Mouse (Mus musculus) c-Kit-negative CD71-positive TER-119-positive erythroid progenitor cells, embryonic 14.5 days (primary cell): ENCODE results near the gene Lrrc8b.

Experiments
- DNase-seq: peaks from one replicate; pipeline ENCODE4 v3.0.0-alpha.2; 2013; ENCODE audit warnings: low read depth, low spot score

The Lrrc8b gene

DNA sequence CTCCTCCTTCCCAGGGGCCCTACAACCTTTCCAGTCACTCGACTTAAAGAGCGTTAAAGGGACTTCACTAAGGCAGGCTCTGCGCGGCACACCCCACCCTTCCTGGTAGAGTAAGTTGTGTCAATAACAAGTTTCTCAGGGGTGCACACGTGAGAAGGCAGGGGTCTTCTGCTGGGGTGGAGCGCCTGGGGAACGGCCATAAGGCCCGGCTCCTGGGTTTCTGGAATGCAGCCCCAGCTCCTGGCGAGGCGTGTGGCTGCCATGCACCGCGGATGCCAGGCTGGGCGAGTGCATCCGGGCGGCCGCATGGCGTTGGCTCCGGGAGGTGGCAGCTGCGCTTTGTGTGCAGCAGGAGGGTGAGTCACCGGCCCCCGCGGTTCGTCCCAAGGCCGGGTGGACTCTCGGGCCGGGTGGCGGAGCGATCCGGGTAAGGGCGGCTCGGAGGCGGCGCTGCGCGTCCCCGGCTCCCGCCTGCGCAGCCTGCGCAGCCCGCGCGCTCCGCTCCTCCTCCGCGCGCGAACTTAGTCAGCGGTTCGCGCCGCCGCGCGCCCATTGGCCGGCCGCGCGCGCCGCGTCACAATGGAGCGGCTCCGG lies at the start of gene Lrrc8b:
Lrrc8b (plus strand) TSS at position 578 of the 594 bp plus-strand sequence.
- peak; percentile 67 for DNase-seq

DNA sequence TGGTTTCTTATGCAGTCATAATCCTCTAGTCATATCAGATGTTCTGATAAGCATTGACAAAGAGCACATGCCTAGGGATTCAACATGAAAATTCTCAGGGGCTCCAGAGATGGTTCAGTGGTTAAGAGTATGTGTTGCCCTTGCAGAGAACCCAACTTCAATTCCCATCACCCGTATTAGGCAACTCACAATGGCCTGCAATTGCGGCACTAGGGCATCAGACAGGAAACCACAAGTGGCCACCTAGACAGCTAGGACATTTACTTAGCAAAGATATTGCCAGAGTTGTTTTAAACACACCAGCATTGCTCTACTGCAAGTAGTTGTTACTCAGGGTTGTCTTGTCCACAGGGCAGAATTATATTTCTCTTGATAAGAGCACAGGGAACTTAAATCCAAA lies 34.1 kb upstream of the Lrrc8b start:
- no peak for DNase-seq

DNA sequence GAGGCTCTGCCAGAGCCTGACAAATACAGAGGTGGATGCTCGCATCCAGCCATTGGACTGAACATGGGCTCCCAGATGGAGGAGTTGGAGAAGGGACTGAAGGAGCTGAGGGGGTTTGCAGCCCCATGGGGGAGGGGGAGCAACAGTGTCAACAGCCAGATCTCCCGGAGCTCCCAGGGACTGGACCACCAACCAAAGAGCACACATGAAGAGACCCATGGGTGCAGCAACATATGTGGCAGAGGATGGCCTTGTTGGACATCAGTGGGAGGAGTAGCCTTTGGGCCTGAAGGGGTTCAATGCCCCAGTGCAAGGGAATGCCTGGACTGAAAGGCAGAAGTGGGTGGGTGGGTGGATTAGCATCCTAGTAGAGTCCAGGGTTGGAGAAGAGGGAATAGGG lies 25.2 kb upstream of the Lrrc8b start:
- no peak for DNase-seq

GRCm38 (mm10) chr5:105393731-105394130 lies 21.8 kb upstream of the Lrrc8b start:
- no peak for DNase-seq

- DNase-seq, result no peak
Observed at GRCm38 (mm10) chr5:105395188-105395587, 20.4 kb upstream of the Lrrc8b start.

- no peak for DNase-seq
Observed at GRCm38 (mm10) chr5:105398966-105399365, 16.6 kb upstream of the Lrrc8b start.

GRCm38 (mm10) chr5:105399631-105400423 lies 15.7 kb upstream of the Lrrc8b start:
- no peak for DNase-seq

GRCm38 (mm10) chr5:105400424-105401375 lies 14.9 kb upstream of the Lrrc8b start:
- DNase-seq, result no peak

- DNase-seq, result no peak
Observed at GRCm38 (mm10) chr5:105401536-105401935, 14.0 kb upstream of the Lrrc8b start.

- DNase-seq, result no peak
Observed at GRCm38 (mm10) chr5:105404961-105405360, 10.6 kb upstream of the Lrrc8b start.

GRCm38 (mm10) chr5:105407661-105408060 lies 7.9 kb upstream of the Lrrc8b start:
- no peak for DNase-seq

DNA sequence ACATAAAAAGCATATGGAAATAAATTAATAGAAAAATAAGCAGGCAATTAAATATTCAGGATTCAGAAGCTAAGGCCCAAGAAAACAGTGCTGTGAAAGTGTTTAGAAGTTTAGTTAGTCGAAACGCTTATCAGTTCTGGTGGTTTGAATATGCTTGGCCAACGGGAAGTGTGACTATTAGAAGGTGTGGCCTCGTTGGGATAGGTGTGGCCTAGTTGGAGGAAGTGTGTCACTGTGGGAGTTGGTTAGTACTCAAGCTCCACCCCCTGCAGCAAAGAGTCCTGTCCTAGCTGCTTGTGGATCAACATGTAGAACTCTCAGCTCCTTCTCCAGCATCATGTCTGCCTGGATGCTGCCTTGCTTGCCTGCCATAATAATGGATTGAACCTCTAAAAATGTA lies 6.5 kb upstream of the Lrrc8b start:
- peak; percentile 85 for DNase-seq

DNA sequence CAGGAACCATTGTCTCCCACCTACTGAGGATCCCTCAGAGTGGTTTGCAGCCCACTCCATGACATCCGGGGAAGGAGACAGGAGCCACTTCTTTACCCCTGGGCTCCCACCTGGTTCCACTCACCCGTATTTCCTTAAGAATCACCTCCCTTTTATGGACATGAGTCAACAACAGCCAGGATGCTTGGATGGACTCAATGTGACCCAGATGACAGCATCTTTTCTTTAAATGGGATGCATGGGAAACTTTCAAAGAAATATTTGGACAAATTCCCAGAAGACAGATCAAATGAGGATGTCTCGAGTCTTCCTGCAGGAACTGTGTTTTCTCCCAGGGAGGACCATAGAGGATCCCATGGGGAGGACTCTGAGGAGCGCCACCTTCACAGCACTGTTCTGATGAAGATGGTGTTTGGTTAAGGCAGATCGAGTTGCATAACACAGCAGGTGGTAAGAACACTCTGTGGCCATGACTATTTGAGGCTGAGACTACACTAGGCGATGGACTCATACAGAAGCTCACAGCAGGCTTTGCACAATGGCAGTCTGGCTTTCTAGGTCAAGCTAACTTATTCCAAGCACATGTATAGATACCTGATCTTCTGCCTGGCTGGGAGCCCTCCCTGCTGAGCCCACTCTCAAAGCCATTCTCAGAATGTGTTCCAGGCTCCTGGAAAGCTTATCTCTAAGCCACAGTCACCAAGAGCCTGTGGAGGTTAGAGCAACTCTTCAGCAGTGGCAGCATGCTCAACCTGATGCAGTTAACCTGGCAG lies 4.9 kb upstream of the Lrrc8b start:
- DNase-seq, result peak; percentile 69

DNA sequence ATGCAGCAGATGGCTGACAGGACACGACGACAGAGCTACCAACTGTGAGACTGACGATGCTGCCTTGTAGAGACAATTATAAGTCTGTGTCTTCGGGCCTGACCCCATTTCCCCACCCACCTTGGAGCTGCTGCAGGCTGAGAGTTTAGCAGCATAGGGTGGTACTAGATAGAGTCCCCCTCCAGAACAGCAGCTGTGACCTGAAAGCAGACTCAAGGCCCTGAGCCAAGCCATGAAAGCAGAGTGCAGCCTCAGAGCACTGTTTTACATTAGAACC lies 4.3 kb upstream of the Lrrc8b start:
- no peak for DNase-seq

DNA sequence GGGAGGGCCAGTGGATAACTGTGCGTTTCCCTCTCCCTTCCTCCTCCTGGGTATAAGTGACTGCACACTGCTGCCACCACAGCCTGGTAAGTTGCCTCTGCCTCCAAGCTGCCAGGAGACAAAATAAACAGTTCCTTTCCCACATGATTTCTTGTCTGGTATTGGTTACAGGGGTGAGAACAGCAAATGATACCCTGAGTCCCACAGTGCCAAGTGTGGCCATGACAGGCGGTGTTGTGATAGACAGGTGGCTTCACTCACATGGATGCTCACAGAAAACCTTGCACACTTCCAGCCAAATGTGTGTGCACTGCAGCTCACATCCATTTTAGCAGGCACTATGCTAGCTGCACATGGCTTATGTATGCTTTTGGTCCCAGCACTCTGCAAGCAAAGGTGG lies 3.8 kb upstream of the Lrrc8b start:
- DNase-seq, result no peak

DNA sequence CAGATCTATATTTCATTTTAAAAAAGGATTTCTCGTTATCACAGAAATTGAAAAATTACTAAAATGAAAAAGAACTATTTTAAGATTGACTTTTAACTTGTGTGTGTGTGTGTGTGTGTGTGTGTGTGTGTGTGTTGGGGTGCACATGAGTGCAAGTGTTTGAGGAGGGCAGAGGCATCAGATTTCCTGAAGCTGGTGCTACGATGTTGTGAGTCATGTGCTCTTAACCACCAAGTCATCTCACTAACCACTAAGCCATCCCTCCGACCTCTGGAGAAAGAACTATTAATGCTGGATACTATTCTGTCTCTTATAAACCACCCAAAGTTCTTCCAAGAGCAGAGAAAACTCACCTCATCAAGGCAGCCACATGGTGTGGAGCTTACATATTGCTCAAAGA lies 2.9 kb upstream of the Lrrc8b start:
- DNase-seq, result no peak

- DNase-seq, result no peak
Observed at GRCm38 (mm10) chr5:105414341-105415120, 1.0 kb upstream of the Lrrc8b start.

DNA sequence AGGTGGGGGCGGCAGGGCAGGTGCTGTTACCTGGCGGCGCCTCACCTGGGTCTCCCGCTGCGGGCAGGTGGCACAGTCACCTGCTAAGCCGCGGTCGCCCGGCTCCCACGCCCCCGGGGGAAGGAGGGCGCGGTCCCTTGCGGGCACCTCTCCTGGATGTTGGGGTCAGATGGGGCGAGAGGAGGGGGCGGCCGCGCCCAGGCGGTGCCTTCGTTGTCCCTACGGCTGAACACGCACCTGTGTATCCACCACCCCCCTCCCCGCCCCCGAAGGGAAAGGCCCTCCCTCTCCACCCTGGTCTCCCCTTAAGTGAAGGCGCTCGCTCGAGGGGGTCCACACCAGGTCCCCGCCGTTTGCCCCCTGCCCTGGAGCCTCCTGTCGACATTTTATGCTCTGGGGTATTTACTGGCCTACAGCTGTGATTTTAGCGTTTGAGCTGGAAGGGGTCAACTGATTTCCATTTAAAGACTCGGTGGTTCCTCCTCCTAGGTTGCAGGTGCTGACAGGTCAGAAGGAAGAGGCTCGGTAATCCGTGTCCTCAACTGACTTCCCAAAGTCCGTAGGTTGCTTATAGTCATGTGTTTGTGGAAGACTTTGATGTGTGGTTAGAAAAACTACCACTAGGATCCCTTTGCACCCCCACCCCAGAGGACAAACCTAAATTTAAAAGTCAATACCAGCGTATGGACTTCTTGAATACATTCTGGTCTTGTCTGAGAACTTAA lies 538 bp downstream of the Lrrc8b start:
- no peak for DNase-seq

- DNase-seq, result peak; percentile 71
Observed at GRCm38 (mm10) chr5:105417217-105417616, 1.6 kb downstream of the Lrrc8b start.

- DNase-seq, result no peak
Observed at GRCm38 (mm10) chr5:105418364-105418763, 2.8 kb downstream of the Lrrc8b start.
